22 mouse cellular contexts compared by ENCODE assay signal in the genomic region with DNA sequence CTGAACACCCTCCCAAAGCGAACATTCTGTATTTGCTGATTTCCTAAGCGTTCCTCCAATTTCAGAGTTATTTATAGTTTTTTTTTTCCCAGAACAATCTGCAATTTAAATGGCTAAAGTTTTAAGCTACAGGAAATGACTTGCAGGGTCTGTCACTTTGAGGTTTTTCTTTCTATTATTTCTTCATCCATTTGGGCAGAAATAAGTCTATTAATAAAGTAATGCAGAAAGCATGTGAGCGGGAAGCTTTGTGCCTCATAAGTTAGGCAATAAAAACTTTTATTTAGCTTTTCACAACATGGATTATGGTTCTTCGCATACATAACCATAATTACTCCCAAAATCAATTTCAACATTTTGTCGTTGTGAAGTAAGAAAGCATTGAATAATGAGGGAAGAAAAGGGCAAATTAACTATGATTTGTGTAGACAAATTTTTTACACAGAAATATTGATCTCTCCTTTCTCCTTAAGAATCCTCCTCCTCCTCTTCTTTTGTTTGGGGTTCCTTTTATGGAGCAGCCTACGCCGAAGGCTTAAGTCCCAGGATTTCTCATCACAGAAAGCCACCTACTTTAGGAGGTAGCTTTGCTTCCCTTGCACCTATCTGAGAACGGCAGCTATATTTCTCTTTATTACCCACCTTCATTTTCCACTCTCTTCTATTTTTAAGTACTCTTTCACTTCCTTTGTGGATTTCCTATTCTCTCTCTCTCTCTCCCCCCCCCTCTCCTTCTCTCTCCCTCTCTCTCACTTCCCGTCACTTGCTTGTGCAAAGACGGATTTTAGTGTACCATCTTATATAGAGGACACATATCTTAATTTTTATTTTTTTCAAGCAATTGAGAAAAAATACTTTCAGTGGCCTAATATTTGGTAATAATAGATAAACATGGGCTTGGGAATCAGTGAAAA.
DNase-seq lines count a peak whose midpoint lies in the region; ATAC-seq lines count a peak whose summit lies in the region.
"Had no signal": no experiment of that assay in that cellular context is flagged by ENCODE, and none has a peak within 500 bp of the region (broad histone marks: within the 10 kb centered on the region; RNA-seq: fewer than 3 reads in every experiment).

No protein-coding gene starts in this region.

- no peak for DNase-seq in frontal cortex, postnatal 14 days (ENCODE audit: low spot score in 2 of 2)
- DNase-seq in midbrain, embryonic 11.5 days (ENCODE audit: low spot score, missing footprints), result peak; percentile 70
- no peak for DNase-seq in frontal cortex, postnatal 25 days (ENCODE audit: low spot score in 2 of 2)
- DNase-seq in cerebellum, postnatal 36 days, result no peak
- DNase-seq: adrenal gland, postnatal 10 days; cerebellum, adult 18-20 months; cerebellum, adult 9-11 months; embryo, embryonic 11 days; gastrocnemius, postnatal 36 days; heart, adult 18-20 months; heart, postnatal 10 days; heart, postnatal 4 days had no signal

- ATAC-seq in frontal cortex, adult (ENCODE audit: low TSS enrichment), result peak; percentile 86
- no peak for ATAC-seq in midbrain, embryonic 11.5 days (ENCODE audit: low FRiP score)
- no peak for ATAC-seq in midbrain, embryonic 13.5 days
- ATAC-seq in megakaryocyte progenitor cell, adult 5-6 weeks (replicated peaks; ENCODE audit: poor library complexity), result peak; percentile 61
- ATAC-seq: forebrain, embryonic 14.5 days; hindbrain, postnatal 0 days had no signal

- no peak overlapping the region for H3K4me3 ChIP-seq in midbrain, embryonic 11.5 days (ENCODE audit: low read depth, low read length)
- no peak overlapping the region for H3K4me3 ChIP-seq in midbrain, embryonic 13.5 days (replicated peaks)
- H3K4me3 ChIP-seq: embryonic facial prominence, embryonic 15.5 days; erythroblast, embryonic 14.5 days; forebrain, embryonic 10.5 days; heart, embryonic 10.5 days; hindbrain, embryonic 13.5 days had no signal

- no peaks in the 10 kb centered on the region for H3K36me3 ChIP-seq in midbrain, embryonic 11.5 days (ENCODE audit: control insufficient read depth, insufficient read depth, low read length)
- H3K36me3 ChIP-seq in midbrain, embryonic 13.5 days, result no peaks in the 10 kb centered on the region
- H3K36me3 ChIP-seq: embryonic facial prominence, embryonic 15.5 days; forebrain, embryonic 10.5 days; heart, embryonic 10.5 days; hindbrain, embryonic 13.5 days had no signal

- peaks cover 3% of the 10 kb centered on the region; the same call in 1 of the 2 replicates for H3K27me3 ChIP-seq in midbrain, embryonic 11.5 days (ENCODE audit: control insufficient read depth, insufficient read depth, low read length)
- no peaks in the 10 kb centered on the region for H3K27me3 ChIP-seq in midbrain, embryonic 13.5 days
- H3K27me3 ChIP-seq: embryonic facial prominence, embryonic 15.5 days; hindbrain, embryonic 13.5 days had no signal

- H3K27ac ChIP-seq in midbrain, embryonic 11.5 days (ENCODE audit: low read depth, low read length), result no peak overlapping the region
- no peak overlapping the region for H3K27ac ChIP-seq in midbrain, embryonic 13.5 days
- H3K27ac ChIP-seq: embryonic facial prominence, embryonic 15.5 days; forebrain, embryonic 10.5 days; heart, embryonic 10.5 days; hindbrain, embryonic 13.5 days; hindbrain, postnatal 0 days had no signal

- no peaks in the 10 kb centered on the region for H3K4me1 ChIP-seq in midbrain, embryonic 11.5 days (ENCODE audit: control insufficient read depth, insufficient read depth, low read length)
- no peaks in the 10 kb centered on the region for H3K4me1 ChIP-seq in midbrain, embryonic 13.5 days (replicated peaks)
- H3K4me1 ChIP-seq: embryonic facial prominence, embryonic 15.5 days; forebrain, embryonic 10.5 days; heart, embryonic 10.5 days; hindbrain, embryonic 13.5 days had no signal

- no peak overlapping the region for H3K9ac ChIP-seq in midbrain, embryonic 11.5 days (ENCODE audit: low read length)
- no peak overlapping the region for H3K9ac ChIP-seq in midbrain, embryonic 13.5 days (replicated peaks)
- H3K9ac ChIP-seq: embryonic facial prominence, embryonic 15.5 days; hindbrain, embryonic 13.5 days had no signal

- no peak overlapping the region for H3K4me2 ChIP-seq in midbrain, embryonic 11.5 days
- H3K4me2 ChIP-seq in midbrain, embryonic 13.5 days (replicated peaks), result no peak overlapping the region
- H3K4me2 ChIP-seq: embryonic facial prominence, embryonic 15.5 days; hindbrain, embryonic 13.5 days had no signal

- H3K9me3 ChIP-seq in midbrain, embryonic 11.5 days (ENCODE audit: control insufficient read depth, low read length), result no peaks in the 10 kb centered on the region
- no peaks in the 10 kb centered on the region for H3K9me3 ChIP-seq in midbrain, embryonic 13.5 days
- H3K9me3 ChIP-seq: embryonic facial prominence, embryonic 15.5 days; forebrain, embryonic 10.5 days; heart, embryonic 10.5 days; hindbrain, embryonic 13.5 days had no signal

- WGBS in midbrain, embryonic 11.5 days, result 82% methylated on average over 10 of the region's 10 CpGs
- 83% methylated on average over 10 of the region's 10 CpGs for WGBS in midbrain, embryonic 13.5 days

Comparison
In these comparisons a context has a peak if more than half of its experiments do, and no peak if none do; other contexts are left out.
1. ATAC-seq: peak in frontal cortex, adult (single experiment) and megakaryocyte progenitor cell, adult 5-6 weeks (single experiment); none in midbrain, embryonic 11.5 days (single experiment) and midbrain, embryonic 13.5 days (single experiment).